14 mouse cellular contexts compared by ENCODE assay signal in genomic region chr9:63346029-63346428, GRCm38 (mm10). TPM values are rescaled to one million over a fixed set of nuclear protein-coding genes. Genes with fewer than 3 reads are reported as not detected.
A peak's percentile ranks its signal among the peaks of the same experiment; 100 is the strongest.
DNase-seq lines count a peak whose midpoint lies in the region; ATAC-seq lines count a peak whose summit lies in the region.
"Had no signal": no experiment of that assay in that cellular context is flagged by ENCODE, and none has a peak within 500 bp of the region (broad histone marks: within the 10 kb centered on the region; RNA-seq: fewer than 3 reads in every experiment).

No protein-coding gene starts in this region.

- peaks cover 20% of the 10 kb centered on the region for H3K4me1 ChIP-seq in hindbrain, embryonic 15.5 days (replicated peaks)
- H3K4me1 ChIP-seq in hindbrain, embryonic 10.5 days (replicated peaks), result peaks cover 9% of the 10 kb centered on the region; the same call in 1 of the 2 replicates
- H3K4me1 ChIP-seq in forebrain, embryonic 12.5 days, result peaks cover 4% of the 10 kb centered on the region
- H3K4me1 ChIP-seq in intestine, embryonic 15.5 days (replicated peaks), result 0 out of 2 replicates have a peak, but pooled peaks cover 4% of the 10 kb centered on the region

- WGBS in hindbrain, embryonic 15.5 days, result 81% methylated on average over 6 of the region's 6 CpGs
- WGBS in hindbrain, embryonic 10.5 days, result 88% methylated on average over 6 of the region's 6 CpGs
- WGBS in forebrain, embryonic 12.5 days, result 91% methylated on average over 6 of the region's 6 CpGs
- 87% methylated on average over 6 of the region's 6 CpGs for WGBS in intestine, embryonic 15.5 days

- H3K27me3 ChIP-seq in hindbrain, embryonic 15.5 days, result no peaks in the 10 kb centered on the region
- H3K27me3 ChIP-seq in hindbrain, embryonic 10.5 days (ENCODE audit: insufficient read depth, poor library complexity, severe bottlenecking), result no peaks in the 10 kb centered on the region
- H3K27me3 ChIP-seq in forebrain, embryonic 12.5 days, result no peaks in the 10 kb centered on the region
- no peaks in the 10 kb centered on the region for H3K27me3 ChIP-seq in intestine, embryonic 15.5 days (replicated peaks)
- H3K27me3 ChIP-seq: hindbrain, embryonic 12.5 days had no signal

- no peak for DNase-seq in hindbrain, embryonic 10.5 days (ENCODE audit: low spot score)
- DNase-seq in Muller cell, postnatal 12 days (ENCODE audit: inconsistent ontology term), result peak; percentile 14
- peak; percentile 77 for DNase-seq in cerebellum, adult 11-12 months
- peak; percentile 21 to 28 for DNase-seq in heart, adult 9 months (ENCODE audit: low spot score in 2 of 2)
- DNase-seq: kidney, adult 18-20 months; lung, postnatal 14 days; right cerebral cortex, postnatal 25 days; thymus, postnatal 14 days had no signal

- H3K9me3 ChIP-seq in hindbrain, embryonic 15.5 days, result no peaks in the 10 kb centered on the region
- no peaks in the 10 kb centered on the region for H3K9me3 ChIP-seq in hindbrain, embryonic 10.5 days
- H3K9me3 ChIP-seq in forebrain, embryonic 12.5 days, result no peaks in the 10 kb centered on the region
- H3K9me3 ChIP-seq in intestine, embryonic 15.5 days, result no peaks in the 10 kb centered on the region
- H3K9me3 ChIP-seq: hindbrain, embryonic 12.5 days had no signal

- no peak overlapping the region for H3K4me2 ChIP-seq in hindbrain, embryonic 15.5 days
- H3K4me2 ChIP-seq in forebrain, embryonic 12.5 days, result no peak overlapping the region
- H3K4me2 ChIP-seq in intestine, embryonic 15.5 days (replicated peaks), result no peak overlapping the region
- H3K4me2 ChIP-seq: hindbrain, embryonic 12.5 days had no signal

- no peak for ATAC-seq in hindbrain, embryonic 15.5 days (ENCODE audit: low FRiP score, low read depth)
- no peak for ATAC-seq in forebrain, embryonic 12.5 days (ENCODE audit: low FRiP score)
- ATAC-seq in intestine, embryonic 15.5 days, result no peak
- ATAC-seq: activated CD4-positive, CD25-positive, alpha-beta regulatory T cell, adult 4 months had no signal

- no peak overlapping the region for H3K4me3 ChIP-seq in hindbrain, embryonic 15.5 days
- H3K4me3 ChIP-seq in hindbrain, embryonic 10.5 days, result no peak overlapping the region
- no peak overlapping the region for H3K4me3 ChIP-seq in forebrain, embryonic 12.5 days (replicated peaks)
- H3K4me3 ChIP-seq in intestine, embryonic 15.5 days (replicated peaks), result no peak overlapping the region
- H3K4me3 ChIP-seq: hindbrain, embryonic 12.5 days had no signal

- H3K27ac ChIP-seq in hindbrain, embryonic 15.5 days (replicated peaks), result 0 out of 2 replicates have a peak overlapping the region, but pooled peaks have one; percentile 20
- no peak overlapping the region for H3K27ac ChIP-seq in hindbrain, embryonic 10.5 days
- H3K27ac ChIP-seq in forebrain, embryonic 12.5 days, result no peak overlapping the region
- no peak overlapping the region for H3K27ac ChIP-seq in intestine, embryonic 15.5 days
- H3K27ac ChIP-seq: hindbrain, embryonic 12.5 days; liver, embryonic 14.5 days had no signal

- no peak overlapping the region for H3K9ac ChIP-seq in hindbrain, embryonic 15.5 days
- H3K9ac ChIP-seq in forebrain, embryonic 12.5 days, result no peak overlapping the region
- no peak overlapping the region for H3K9ac ChIP-seq in intestine, embryonic 15.5 days
- H3K9ac ChIP-seq: hindbrain, embryonic 12.5 days; liver, embryonic 14.5 days had no signal

- H3K36me3 ChIP-seq in hindbrain, embryonic 15.5 days, result no peaks in the 10 kb centered on the region
- H3K36me3 ChIP-seq in hindbrain, embryonic 10.5 days, result 0 out of 2 replicates have a peak, but pooled peaks cover 6% of the 10 kb centered on the region
- 0 out of 2 replicates have a peak, but pooled peaks cover 2% of the 10 kb centered on the region for H3K36me3 ChIP-seq in forebrain, embryonic 12.5 days (replicated peaks)
- no peaks in the 10 kb centered on the region for H3K36me3 ChIP-seq in intestine, embryonic 15.5 days
- H3K36me3 ChIP-seq: hindbrain, embryonic 12.5 days had no signal

RNA-seq across cellular contexts. Expression of gene Map2k5, which starts 31.7 kb away (rescaled TPM):
- polyA plus RNA-seq in hindbrain, embryonic 15.5 days (2015; fragmentation: Nextera tagmentation; extraction: Ambion mirVana), result 32.1 and 35.1 TPM in 2 replicates
- polyA plus RNA-seq in hindbrain, embryonic 10.5 days (2016; fragmentation: Nextera tagmentation; extraction: Ambion mirVana), result 30.6 and 39.3 TPM in 2 replicates
- polyA plus RNA-seq in forebrain, embryonic 12.5 days (2016; fragmentation: Nextera tagmentation; extraction: Ambion mirVana), result 37.4 TPM in 2 replicates
- 24.6 TPM in 2 replicates for polyA plus RNA-seq in intestine, embryonic 15.5 days (2015; fragmentation: Nextera tagmentation; extraction: Ambion mirVana)

RNA-seq across cellular contexts. Expression of gene 2300009A05Rik, which starts 53.0 kb away (rescaled TPM):
- polyA plus RNA-seq in hindbrain, embryonic 15.5 days (2015; fragmentation: Nextera tagmentation; extraction: Ambion mirVana), result 70.0 and 70.2 TPM in 2 replicates
- 42.1 and 44.7 TPM in 2 replicates for polyA plus RNA-seq in hindbrain, embryonic 10.5 days (2016; fragmentation: Nextera tagmentation; extraction: Ambion mirVana)
- 51.2 and 53.4 TPM in 2 replicates for polyA plus RNA-seq in forebrain, embryonic 12.5 days (2016; fragmentation: Nextera tagmentation; extraction: Ambion mirVana)
- polyA plus RNA-seq in intestine, embryonic 15.5 days (2015; fragmentation: Nextera tagmentation; extraction: Ambion mirVana), result 46.5 and 47.6 TPM in 2 replicates
